Mouse (Mus musculus): Measurements from ENCODE around the gene Gbe1. TPM values are rescaled to one million over a fixed set of nuclear protein-coding genes. Genes with fewer than 3 reads are reported as not detected.
A peak's percentile ranks its signal among the peaks of the same experiment; 100 is the strongest.

The Gbe1 gene
- polyA plus RNA-seq (2015; fragmentation: Nextera tagmentation; extraction: Ambion mirVana) = 13.5 and 18.3 TPM in 2 replicates

DNA sequence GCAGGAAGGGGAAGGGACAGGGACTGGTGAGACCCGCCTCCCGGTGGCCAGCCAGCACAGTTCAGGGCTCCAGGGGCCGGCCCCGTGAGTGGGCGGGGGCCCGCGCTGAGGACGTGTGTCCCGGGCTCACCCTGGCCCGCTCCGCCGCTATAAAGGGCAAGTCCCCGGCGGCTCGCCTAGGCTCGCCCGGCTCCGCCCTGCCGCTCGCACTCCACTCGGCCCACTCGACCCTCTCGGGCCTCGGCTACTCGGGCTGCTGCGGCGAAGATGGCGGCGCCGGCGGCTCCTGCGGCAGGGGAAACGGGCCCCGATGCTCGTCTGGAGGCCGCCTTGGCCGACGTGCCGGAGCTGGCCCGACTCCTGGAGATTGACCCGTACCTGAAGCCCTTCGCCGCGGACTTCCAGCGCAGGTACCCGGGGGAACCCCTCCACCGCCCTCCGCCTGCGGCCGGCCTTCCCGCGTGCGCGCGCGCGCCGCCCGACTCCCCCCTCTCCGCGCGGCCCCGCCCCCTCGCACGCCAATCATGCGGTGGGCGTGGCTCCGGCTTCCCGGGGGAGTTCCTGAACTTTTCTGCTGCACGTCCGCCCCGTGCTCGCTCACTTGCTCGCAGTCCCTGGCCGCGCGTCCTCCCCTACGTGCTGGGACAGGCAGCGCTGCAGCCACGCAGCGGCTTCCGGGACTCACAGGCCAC is at the start of gene Gbe1:
Gene Gbe1, plus strand, starts transcription at position 64 of the 692 bp plus-strand sequence.
- no peaks in the 10 kb centered on the region for H3K9me3 ChIP-seq (replicated peaks)
- ATAC-seq (ENCODE audit: insufficient read depth) = peak; percentile 94
- H3K9ac ChIP-seq = peak within 1 kb of the TSS; percentile 70
- H3K27me3 ChIP-seq = no peaks in the 10 kb centered on the region
- H3K4me3 ChIP-seq (replicated peaks) = peak within 1 kb of the TSS; percentile 66
- under 1% methylated on average over 80 of the region's 82 CpGs for WGBS (ENCODE audit: insufficient replicate concordance)
- peak within 1 kb of the TSS; percentile 88 for H3K27ac ChIP-seq (replicated peaks)
- H3K36me3 ChIP-seq (replicated peaks) = no peaks in the 10 kb centered on the region
- peak within 1 kb of the TSS; percentile 74 for H3K4me2 ChIP-seq
- 0 out of 2 replicates have a peak, but pooled peaks cover 5% of the 10 kb centered on the region for H3K4me1 ChIP-seq (replicated peaks)

DNA sequence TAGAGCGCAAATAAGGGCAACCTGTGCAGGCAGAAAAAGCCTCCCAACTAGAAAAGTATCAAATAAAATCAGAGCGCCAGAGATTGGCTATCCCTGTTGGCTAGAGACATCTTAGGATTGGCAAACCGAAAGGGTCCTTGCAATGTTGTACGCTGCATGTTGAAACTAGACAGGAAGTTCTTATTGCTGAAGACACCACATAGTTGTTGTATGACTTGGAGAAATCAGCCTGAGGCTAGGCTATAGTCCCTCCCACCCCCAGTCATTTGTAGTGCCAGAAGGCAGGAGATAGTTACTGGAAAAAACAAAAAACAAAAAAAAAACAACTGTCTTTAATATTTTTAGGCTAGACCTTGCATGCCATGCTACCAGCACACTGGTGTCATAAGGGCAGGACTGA is 3.1 kb upstream of the Gbe1 start:
- H3K4me2 ChIP-seq = no peak overlapping the region
- H3K27me3 ChIP-seq = no peaks in the 10 kb centered on the region
- H3K27ac ChIP-seq (replicated peaks) = no peak overlapping the region
- no peak for ATAC-seq (ENCODE audit: insufficient read depth)
- WGBS (ENCODE audit: insufficient replicate concordance) = 75% methylated on average over 4 of the region's 4 CpGs
- H3K4me1 ChIP-seq (replicated peaks) = 0 out of 2 replicates have a peak, but pooled peaks cover 5% of the 10 kb centered on the region
- H3K36me3 ChIP-seq (replicated peaks) = no peaks in the 10 kb centered on the region
- H3K4me3 ChIP-seq (replicated peaks) = no peak overlapping the region
- H3K9me3 ChIP-seq (replicated peaks) = no peaks in the 10 kb centered on the region
- H3K9ac ChIP-seq = no peak overlapping the region

DNA sequence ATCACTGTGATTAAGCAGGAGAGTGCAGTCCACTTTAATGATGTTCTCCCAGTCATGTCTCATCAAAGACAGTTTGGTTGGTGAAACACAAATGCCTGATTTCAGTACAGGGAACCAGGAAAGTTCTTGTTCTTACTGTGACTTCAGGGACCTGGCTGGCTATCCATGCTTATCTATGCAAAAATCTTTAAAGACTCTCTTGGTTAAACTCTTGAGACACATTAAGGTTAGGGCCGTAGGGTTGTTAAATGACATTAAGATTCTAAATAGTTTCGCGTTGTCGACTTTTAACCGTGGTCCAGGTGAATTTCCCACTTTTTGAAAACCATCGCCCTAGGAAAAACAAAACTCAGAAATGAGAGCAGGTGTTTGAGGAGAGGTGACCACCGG is 258 bp upstream of the Gbe1 start:
- Histone ChIP-seq H3K4me3 (replicated peaks) (peak overlapping the region; percentile 66), H3K9ac (peak overlapping the region; percentile 70), H3K27ac (replicated peaks) (peak overlapping the region; percentile 88; the same call in 1 of the 2 replicates), H3K27me3 (no peaks in the 10 kb centered on the region), H3K4me1 (replicated peaks) (0 out of 2 replicates have a peak, but pooled peaks cover 5% of the 10 kb centered on the region), H3K9me3 (replicated peaks) (no peaks in the 10 kb centered on the region), H3K36me3 (replicated peaks) (no peaks in the 10 kb centered on the region), H3K4me2 (peak overlapping the region; percentile 74)
- 2% methylated on average over 7 of the region's 7 CpGs for WGBS (ENCODE audit: insufficient replicate concordance)
- no peak for ATAC-seq (ENCODE audit: insufficient read depth)

DNA sequence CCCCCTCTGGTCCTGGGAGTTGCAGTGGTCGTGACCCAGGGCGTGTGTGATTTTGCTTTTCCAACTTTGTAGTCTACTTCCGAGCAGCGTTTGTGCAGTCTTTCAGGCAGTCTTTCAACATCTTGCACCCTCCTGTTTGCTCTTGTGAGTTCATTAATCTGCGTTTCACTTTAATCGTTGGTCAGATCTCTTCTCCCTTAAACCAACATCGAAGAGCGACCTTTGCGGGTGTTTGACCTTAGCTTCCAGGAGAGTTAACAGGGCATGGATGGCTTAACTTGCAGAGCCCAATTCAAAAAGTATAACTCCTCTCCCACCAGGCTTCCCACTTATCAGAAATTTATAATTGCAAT is 805 bp downstream of the Gbe1 start:
- no peaks in the 10 kb centered on the region for H3K9me3 ChIP-seq (replicated peaks)
- no peaks in the 10 kb centered on the region for H3K27me3 ChIP-seq
- 0 out of 2 replicates have a peak, but pooled peaks cover 5% of the 10 kb centered on the region for H3K4me1 ChIP-seq (replicated peaks)
- peak overlapping the region; percentile 88 for H3K27ac ChIP-seq (replicated peaks)
- WGBS (ENCODE audit: insufficient replicate concordance) = 0% methylated on average over 9 of the region's 9 CpGs
- H3K36me3 ChIP-seq (replicated peaks) = no peaks in the 10 kb centered on the region
- peak overlapping the region; percentile 66 for H3K4me3 ChIP-seq (replicated peaks)
- H3K9ac ChIP-seq = peak overlapping the region; percentile 70
- ATAC-seq (ENCODE audit: insufficient read depth) = peak; percentile 13; the same call in 1 of the 2 replicates
- peak overlapping the region; percentile 74 for H3K4me2 ChIP-seq

DNA sequence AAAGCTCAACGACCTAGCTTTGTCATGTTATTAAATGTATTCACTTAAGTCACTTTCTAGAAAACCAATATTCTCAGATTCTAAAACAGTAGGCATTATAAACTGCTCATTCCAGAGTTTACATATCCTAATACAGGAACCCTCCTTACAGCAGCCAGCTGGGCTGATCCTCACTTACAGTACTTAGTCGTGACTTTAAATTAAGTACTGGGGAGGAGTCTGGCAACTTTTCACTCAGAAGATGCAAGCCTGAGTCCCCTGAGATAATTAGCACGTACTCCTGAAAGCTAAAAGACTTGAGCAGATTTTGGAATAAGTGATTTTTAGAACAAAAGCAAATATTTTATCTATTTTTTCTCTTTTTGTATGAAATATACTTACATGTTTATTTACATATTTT is 1.5 kb downstream of the Gbe1 start:
- no peaks in the 10 kb centered on the region for H3K27me3 ChIP-seq
- H3K4me3 ChIP-seq (replicated peaks) = no peak overlapping the region
- no peak for ATAC-seq (ENCODE audit: insufficient read depth)
- H3K36me3 ChIP-seq (replicated peaks) = no peaks in the 10 kb centered on the region
- no peaks in the 10 kb centered on the region for H3K9me3 ChIP-seq (replicated peaks)
- peak overlapping the region; percentile 74 for H3K4me2 ChIP-seq
- WGBS (ENCODE audit: insufficient replicate concordance) = 42% methylated on average over 3 of the region's 3 CpGs
- H3K27ac ChIP-seq (replicated peaks) = no peak overlapping the region
- 0 out of 2 replicates have a peak, but pooled peaks cover 5% of the 10 kb centered on the region for H3K4me1 ChIP-seq (replicated peaks)
- no peak overlapping the region for H3K9ac ChIP-seq

DNA sequence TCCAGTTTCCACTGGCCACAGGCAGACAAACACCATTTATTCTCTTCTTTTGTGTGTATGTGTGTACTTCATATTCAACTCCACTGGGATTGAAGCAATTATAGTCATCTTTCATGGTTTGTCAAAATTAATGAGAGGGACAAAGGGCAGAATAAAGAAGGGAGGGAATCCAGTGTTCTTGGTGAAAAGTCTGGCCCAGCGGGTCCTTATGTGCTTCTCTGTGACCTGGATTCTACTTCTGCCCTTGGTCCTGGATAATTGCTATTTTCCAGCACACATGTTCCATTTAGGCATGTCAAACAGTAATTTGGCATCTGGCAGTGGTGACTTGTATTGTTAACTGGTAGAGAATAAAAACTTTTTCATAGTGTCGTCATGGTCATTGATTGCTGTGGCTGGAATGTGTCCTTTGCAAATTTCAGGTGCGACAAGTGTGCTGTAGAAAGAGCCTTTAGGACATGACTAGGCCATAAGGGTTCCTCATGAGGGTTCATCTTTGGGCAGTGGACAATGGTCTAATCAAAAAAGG is 2.2 kb downstream of the Gbe1 start:
- no peaks in the 10 kb centered on the region for H3K36me3 ChIP-seq (replicated peaks)
- H3K4me3 ChIP-seq (replicated peaks) = no peak overlapping the region
- 77% methylated on average over 3 of the region's 3 CpGs for WGBS (ENCODE audit: insufficient replicate concordance)
- no peaks in the 10 kb centered on the region for H3K27me3 ChIP-seq
- H3K9ac ChIP-seq = no peak overlapping the region
- no peak overlapping the region for H3K4me2 ChIP-seq
- 0 out of 2 replicates have a peak, but pooled peaks cover 5% of the 10 kb centered on the region for H3K4me1 ChIP-seq (replicated peaks)
- ATAC-seq (ENCODE audit: insufficient read depth) = no peak
- no peaks in the 10 kb centered on the region for H3K9me3 ChIP-seq (replicated peaks)
- H3K27ac ChIP-seq (replicated peaks) = no peak overlapping the region

DNA sequence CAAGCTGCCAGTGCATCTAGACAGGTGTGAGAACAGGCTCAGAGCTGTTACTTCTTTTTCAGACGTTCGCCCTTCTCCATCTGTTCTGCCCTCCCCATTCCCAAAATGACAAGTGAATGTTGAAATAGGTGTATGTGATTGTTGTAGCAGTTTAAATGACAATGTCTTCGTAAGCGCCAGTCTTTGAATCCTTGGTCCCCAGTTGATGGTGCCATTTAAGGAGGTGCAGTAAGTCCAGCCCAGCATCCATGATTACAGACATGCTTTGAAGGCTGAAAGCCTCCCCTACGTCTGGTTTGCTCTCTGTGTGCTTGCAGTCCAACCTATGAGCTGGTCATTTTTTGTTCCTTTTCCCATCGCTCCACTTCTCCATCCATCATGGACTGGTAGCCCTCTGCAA is 5.6 kb downstream of the Gbe1 start:
- Histone ChIP-seq H3K4me3 (replicated peaks) (no peak overlapping the region), H3K36me3 (replicated peaks) (no peaks in the 10 kb centered on the region), H3K9me3 (replicated peaks) (no peaks in the 10 kb centered on the region), H3K27ac (replicated peaks) (no peak overlapping the region), H3K4me2 (no peak overlapping the region), H3K4me1 (replicated peaks) (no peaks in the 10 kb centered on the region), H3K27me3 (no peaks in the 10 kb centered on the region), H3K9ac (no peak overlapping the region)
- no peak for ATAC-seq (ENCODE audit: insufficient read depth)
- 73% methylated on average over 6 of the region's 6 CpGs for WGBS (ENCODE audit: insufficient replicate concordance)

DNA sequence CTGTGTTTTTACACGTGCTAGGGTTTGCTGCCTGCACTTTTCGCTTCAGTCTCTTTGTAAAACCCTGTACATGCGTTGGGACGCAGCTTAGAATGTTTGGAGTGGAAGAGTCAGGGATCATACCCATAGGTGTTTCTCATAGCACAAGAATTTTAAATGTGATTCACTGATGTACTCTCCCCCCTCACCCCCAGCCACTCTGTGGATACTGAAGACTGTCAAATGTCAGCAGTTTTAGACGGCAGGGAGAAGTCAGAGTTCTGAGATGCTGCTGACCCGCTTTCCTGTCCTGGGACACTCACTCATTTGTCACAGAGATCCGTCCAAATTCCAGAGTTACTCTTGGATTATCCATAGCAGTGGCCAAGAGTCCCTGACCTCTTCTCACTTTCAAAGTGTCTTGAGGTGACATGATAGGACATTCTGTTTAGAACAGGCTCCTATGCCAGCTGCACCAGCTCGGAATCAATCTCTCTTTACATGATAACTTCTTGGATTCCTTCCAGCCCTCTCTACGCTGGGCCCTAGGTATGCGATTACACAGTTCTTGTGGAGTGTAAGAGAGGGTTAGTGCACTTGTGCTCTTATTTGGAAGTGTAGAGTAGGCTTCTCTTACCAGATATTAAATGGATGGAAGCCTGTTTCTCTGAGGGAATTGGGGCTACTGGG is 7.0 kb downstream of the Gbe1 start:
- Histone ChIP-seq H3K36me3 (replicated peaks) (no peaks in the 10 kb centered on the region), H3K9ac (no peak overlapping the region), H3K27me3 (no peaks in the 10 kb centered on the region), H3K4me2 (no peak overlapping the region), H3K27ac (replicated peaks) (no peak overlapping the region), H3K4me3 (replicated peaks) (no peak overlapping the region), H3K9me3 (replicated peaks) (no peaks in the 10 kb centered on the region), H3K4me1 (replicated peaks) (no peaks in the 10 kb centered on the region; the same call in 1 of the 2 replicates)
- ATAC-seq (ENCODE audit: insufficient read depth) = no peak
- 68% methylated on average over 10 of the region's 10 CpGs for WGBS (ENCODE audit: insufficient replicate concordance)

DNA sequence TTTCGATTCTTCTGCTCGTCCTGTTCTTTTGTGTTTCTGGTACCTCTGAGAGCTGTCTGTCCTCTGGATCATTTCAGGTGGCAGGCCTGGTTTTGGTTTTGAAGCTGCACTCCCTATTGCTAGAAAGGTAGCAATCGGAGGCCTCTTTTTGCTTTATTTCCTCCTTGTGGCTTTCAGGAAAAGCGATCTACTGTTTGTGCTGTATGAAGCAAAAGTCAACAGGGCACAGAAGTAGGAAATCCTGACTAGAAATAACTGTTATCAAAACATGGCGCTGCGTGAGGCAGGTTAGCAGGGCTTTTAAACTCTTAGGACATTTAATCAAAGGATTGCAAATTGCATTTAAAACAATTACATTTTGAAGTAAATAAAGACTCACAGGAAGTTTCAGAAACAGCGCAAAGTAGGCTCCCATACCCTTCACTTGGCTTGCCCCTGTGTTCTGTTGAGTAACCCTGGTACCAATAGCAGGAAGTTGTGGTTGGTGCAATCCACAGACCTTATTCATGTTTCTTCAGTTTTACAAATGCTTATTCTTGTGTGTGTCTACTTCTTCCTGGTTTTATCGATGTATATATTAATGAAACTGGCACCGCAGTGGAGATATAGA is 12.7 kb downstream of the Gbe1 start:
- no peak overlapping the region for H3K4me3 ChIP-seq (replicated peaks)
- H3K27ac ChIP-seq (replicated peaks) = no peak overlapping the region
- H3K9me3 ChIP-seq (replicated peaks) = no peaks in the 10 kb centered on the region
- WGBS (ENCODE audit: insufficient replicate concordance) = 21% methylated on average over 9 of the region's 9 CpGs
- H3K9ac ChIP-seq = no peak overlapping the region
- H3K4me1 ChIP-seq (replicated peaks) = peaks cover 3% of the 10 kb centered on the region; the same call in 1 of the 2 replicates
- ATAC-seq (ENCODE audit: insufficient read depth) = peak; percentile 49; the same call in 1 of the 2 replicates
- H3K36me3 ChIP-seq (replicated peaks) = no peaks in the 10 kb centered on the region
- H3K27me3 ChIP-seq = no peaks in the 10 kb centered on the region
- H3K4me2 ChIP-seq = peak overlapping the region; percentile 20; the same call in 1 of the 2 replicates

DNA sequence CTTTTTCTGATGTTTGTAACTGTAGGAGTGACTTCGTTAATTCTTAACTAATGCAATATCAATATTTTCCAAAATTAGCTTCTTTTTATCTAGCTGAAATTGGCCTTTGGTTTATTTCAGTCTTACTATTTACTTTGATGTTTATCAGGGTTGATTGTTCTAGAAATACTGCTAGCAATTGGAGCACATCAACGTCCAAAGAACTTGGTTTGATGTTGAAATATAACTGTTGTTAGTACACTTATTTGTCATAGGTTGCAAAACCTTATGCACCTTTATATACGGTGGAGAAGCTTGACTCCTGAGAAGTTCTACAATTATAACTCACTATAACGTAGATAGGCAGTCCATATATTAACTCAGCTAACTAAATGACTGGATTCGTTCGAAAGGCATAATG is 14.8 kb downstream of the Gbe1 start:
- no peaks in the 10 kb centered on the region for H3K9me3 ChIP-seq (replicated peaks)
- ATAC-seq (ENCODE audit: insufficient read depth) = no peak
- H3K27ac ChIP-seq (replicated peaks) = no peak overlapping the region
- no peaks in the 10 kb centered on the region for H3K36me3 ChIP-seq (replicated peaks)
- H3K4me3 ChIP-seq (replicated peaks) = no peak overlapping the region
- no peak overlapping the region for H3K4me2 ChIP-seq
- H3K4me1 ChIP-seq (replicated peaks) = peaks cover 3% of the 10 kb centered on the region; the same call in 1 of the 2 replicates
- H3K9ac ChIP-seq = no peak overlapping the region
- WGBS (ENCODE audit: insufficient replicate concordance) = 63% methylated on average over 6 of the region's 6 CpGs
- H3K27me3 ChIP-seq = no peaks in the 10 kb centered on the region

DNA sequence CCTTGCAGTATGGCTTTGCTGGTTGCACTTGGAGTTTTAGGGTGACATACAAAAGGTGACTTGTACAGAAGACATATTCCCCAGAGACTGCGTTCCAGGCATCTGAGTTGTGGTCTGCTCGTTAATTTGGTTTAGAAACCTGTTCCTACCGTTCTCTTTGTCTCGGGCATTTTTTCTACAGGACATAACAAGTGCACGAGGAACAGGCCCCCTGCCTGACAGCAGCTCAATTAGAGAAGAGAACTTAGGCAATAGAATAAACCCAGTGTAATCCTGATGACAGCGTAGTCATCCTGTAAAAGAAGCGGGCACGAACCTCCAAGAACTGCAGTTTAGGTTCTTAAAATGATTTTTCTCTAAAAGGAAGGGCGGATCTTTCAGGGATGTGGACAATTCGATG is 15.3 kb downstream of the Gbe1 start:
- Histone ChIP-seq H3K9me3 (replicated peaks) (no peaks in the 10 kb centered on the region), H3K27me3 (no peaks in the 10 kb centered on the region), H3K9ac (no peak overlapping the region), H3K4me3 (replicated peaks) (no peak overlapping the region), H3K4me1 (replicated peaks) (peaks cover 3% of the 10 kb centered on the region; the same call in 1 of the 2 replicates), H3K27ac (replicated peaks) (no peak overlapping the region), H3K36me3 (replicated peaks) (no peaks in the 10 kb centered on the region), H3K4me2 (no peak overlapping the region)
- ATAC-seq (ENCODE audit: insufficient read depth) = no peak
- 56% methylated on average over 10 of the region's 10 CpGs for WGBS (ENCODE audit: insufficient replicate concordance)
